Mouse (Mus musculus) left cerebral cortex, postnatal 14 days (tissue): ENCODE data around the gene St6galnac3. TPM values are rescaled to one million over a fixed set of nuclear protein-coding genes. Genes with fewer than 3 reads are reported as not detected.

Source experiments
- DNase-seq, 2 experiments: peaks; one replicate each; pipeline ENCODE4 v3.0.0; 2021 to 2022; ENCODE audit warnings: low spot score in 2 of 2, mixed read lengths in 1 of 2
- intact Hi-C: fragments of 180-260 bp; cut with DNase I; formaldehyde crosslinking; loops from one replicate; pipeline ENCODE4 v1.15.1; 2025
- total RNA-seq, 2 experiments: library from RNA; stranded (reverse); gene quantifications; 2 replicates each; pipeline ENCODE4 v1.2.3; 2021

St6galnac3 gene
- total RNA-seq, 2 experiments from 2014 or later = 10.8 to 12.1 TPM

GRCm38 (mm10) chr3:153616849-153617248 is 108.1 kb downstream of the St6galnac3 start:
- intact Hi-C loops = no loop called here
- no peak for DNase-seq

GRCm38 (mm10) chr3:153610239-153610638 is 114.7 kb downstream of the St6galnac3 start:
- intact Hi-C loops = no loop called here
- peak; percentile 22 to 30 for DNase-seq

GRCm38 (mm10) chr3:153606331-153606730 is 118.6 kb downstream of the St6galnac3 start:
- DNase-seq = no peak
- intact Hi-C loops = no loop called here

- intact Hi-C loops = no loop called here
- no peak for DNase-seq
These were observed 119.2 kb downstream of the St6galnac3 start for GRCm38 (mm10) chr3:153605767-153606098.

GRCm38 (mm10) chr3:153605089-153605766 is 119.7 kb downstream of the St6galnac3 start:
- DNase-seq = no peak
- intact Hi-C loops = no loop called here

GRCm38 (mm10) chr3:153599179-153599578 is 125.8 kb downstream of the St6galnac3 start:
- DNase-seq = no peak
- intact Hi-C loops = no loop called here

- peak in 1 of 2 experiments; percentile 26 for DNase-seq
- intact Hi-C loops = no loop called here
These were observed 126.3 kb downstream of the St6galnac3 start for GRCm38 (mm10) chr3:153598631-153599030.

GRCm38 (mm10) chr3:153594531-153594930 is 130.4 kb downstream of the St6galnac3 start:
- DNase-seq = no peak
- intact Hi-C loops = no loop called here

GRCm38 (mm10) chr3:153593978-153594377 is 131.0 kb downstream of the St6galnac3 start:
- intact Hi-C loops = no loop called here
- no peak for DNase-seq

- intact Hi-C loops = no loop called here
- no peak for DNase-seq
These were observed 131.9 kb downstream of the St6galnac3 start for GRCm38 (mm10) chr3:153593103-153593502.

GRCm38 (mm10) chr3:153587594-153587993 is 137.4 kb downstream of the St6galnac3 start:
- no peak for DNase-seq
- intact Hi-C loops = no loop called here

GRCm38 (mm10) chr3:153584836-153585235 is 140.1 kb downstream of the St6galnac3 start:
- intact Hi-C loops = no loop called here
- no peak for DNase-seq

GRCm38 (mm10) chr3:153582065-153582464 is 142.9 kb downstream of the St6galnac3 start:
- intact Hi-C loops = no loop called here

GRCm38 (mm10) chr3:153580625-153581024 is 144.3 kb downstream of the St6galnac3 start:
- intact Hi-C loops = no loop called here
- DNase-seq = peak; percentile 22 to 35

More at GRCm38 (mm10) chr3:153582065-153582464, 142.9 kb downstream of the St6galnac3 start:
- DNase-seq = no peak

- intact Hi-C loops = no loop called here
- DNase-seq = no peak
These were observed 144.8 kb downstream of the St6galnac3 start for GRCm38 (mm10) chr3:153580136-153580535.

- intact Hi-C loops = loop anchor here (10.0 kb wide), 1 partner anchor 332 kb away; no protein-coding TSS in a partner anchor
These were observed 147.7 kb downstream of the St6galnac3 start for GRCm38 (mm10) chr3:153577286-153577685.

GRCm38 (mm10) chr3:153571152-153571551 is 153.8 kb downstream of the St6galnac3 start:
- DNase-seq = peak; percentile 69 to 86
- intact Hi-C loops = loop anchor here (10.0 kb wide), 1 partner anchor 326 kb away; no protein-coding TSS in a partner anchor

More at GRCm38 (mm10) chr3:153577286-153577685, 147.7 kb downstream of the St6galnac3 start:
- DNase-seq = no peak

- intact Hi-C loops = loop anchor here (10.0 kb wide), 2 partner anchors 604 to 804 kb away; no protein-coding TSS in a partner anchor
- no peak for DNase-seq
These were observed 156.2 kb downstream of the St6galnac3 start for GRCm38 (mm10) chr3:153568815-153569214.

GRCm38 (mm10) chr3:153567913-153568312 is 157.1 kb downstream of the St6galnac3 start:
- intact Hi-C loops = loop anchor here (10.0 kb wide), 2 partner anchors 603 to 803 kb away; no protein-coding TSS in a partner anchor

GRCm38 (mm10) chr3:153567512-153567911 is 157.5 kb downstream of the St6galnac3 start:
- intact Hi-C loops = loop anchor here (10.0 kb wide), 2 partner anchors 603 to 803 kb away; no protein-coding TSS in a partner anchor
- DNase-seq = no peak

More at GRCm38 (mm10) chr3:153567913-153568312, 157.1 kb downstream of the St6galnac3 start:
- DNase-seq = peak; percentile 50 to 83

- DNase-seq = no peak
- intact Hi-C loops = loop anchor here (10.0 kb wide), 2 partner anchors 601 to 801 kb away; no protein-coding TSS in a partner anchor
These were observed 158.9 kb downstream of the St6galnac3 start for GRCm38 (mm10) chr3:153566100-153566499.
